Mouse (Mus musculus) liver, embryonic 13.5 days (tissue): ENCODE results near the gene Dlg2. TPM values are rescaled to one million over a fixed set of nuclear protein-coding genes. Genes with fewer than 3 reads are reported as not detected.

Experiments
- ATAC-seq: fragments of 200-750 bp; cut with Nextera tagmentation; 2 replicates; pipeline ENCODE4 v1.8.0; 2017; ENCODE audit warnings: low read depth, mild to moderate bottlenecking, moderate number of reproducible peaks, moderate library complexity
- DNase-seq: peaks from one replicate; pipeline ENCODE4 v3.0.0; 2022
- H3K27ac ChIP-seq: fragments of 300-500 bp; sonication (generic); 2 replicates; pipeline ENCODE4 v1.5.1; 2015; ENCODE audit warnings: moderate library complexity, mild to moderate bottlenecking, inconsistent platforms
- H3K27me3 ChIP-seq: fragments of 300-500 bp; sonication (generic); 2 replicates; pipeline ENCODE4 v1.6.1; 2015; ENCODE audit warnings: mild to moderate bottlenecking, inconsistent platforms
- H3K36me3 ChIP-seq: fragments of 300-500 bp; sonication (generic); 2 replicates; pipeline ENCODE4 v1.6.1; 2015; ENCODE audit warnings: mild to moderate bottlenecking, inconsistent platforms
- H3K4me1 ChIP-seq: fragments of 300-500 bp; sonication (generic); replicated peaks from 2 replicates; pipeline ENCODE4 v1.6.1; 2015; ENCODE audit warnings: inconsistent platforms
- H3K4me2 ChIP-seq: fragments of 300-500 bp; sonication (generic); 2 replicates; pipeline ENCODE4 v1.6.1; 2015; ENCODE audit warnings: inconsistent platforms, mild to moderate bottlenecking, moderate library complexity
- H3K4me3 ChIP-seq: fragments of 300-500 bp; sonication (generic); replicated peaks from 2 replicates; pipeline ENCODE4 v1.5.1; 2015; ENCODE audit warnings: mild to moderate bottlenecking, inconsistent platforms
- H3K9ac ChIP-seq: fragments of 300-500 bp; sonication (generic); 2 replicates; pipeline ENCODE4 v1.6.1; 2015; ENCODE audit warnings: mild to moderate bottlenecking, inconsistent platforms
- H3K9me3 ChIP-seq: fragments of 300-500 bp; sonication (generic); replicated peaks from 2 replicates; pipeline ENCODE4 v1.6.1; 2016; ENCODE audit warnings: inconsistent platforms
- WGBS: fragments of 180-500 bp; shearing (Covaris S2); methylation state at CpG from one replicate; pipeline ENCODE4 v1.1.7; 2015; ENCODE audit not compliant: insufficient replicate concordance; 5-methylcytosine and 5-hydroxymethylcytosine counted together
- polyA plus RNA-seq: library from polyadenylated mRNA; unstranded; fragments of >200 nt; fragmentation: Nextera tagmentation; extraction: Ambion mirVana; gene quantifications from 2 replicates; pipeline ENCODE4 v1.2.1, GENCODE M21; 2015

The Dlg2 gene
- polyA plus RNA-seq, 1 experiment from 2014 or later: 0.52 TPM

DNA sequence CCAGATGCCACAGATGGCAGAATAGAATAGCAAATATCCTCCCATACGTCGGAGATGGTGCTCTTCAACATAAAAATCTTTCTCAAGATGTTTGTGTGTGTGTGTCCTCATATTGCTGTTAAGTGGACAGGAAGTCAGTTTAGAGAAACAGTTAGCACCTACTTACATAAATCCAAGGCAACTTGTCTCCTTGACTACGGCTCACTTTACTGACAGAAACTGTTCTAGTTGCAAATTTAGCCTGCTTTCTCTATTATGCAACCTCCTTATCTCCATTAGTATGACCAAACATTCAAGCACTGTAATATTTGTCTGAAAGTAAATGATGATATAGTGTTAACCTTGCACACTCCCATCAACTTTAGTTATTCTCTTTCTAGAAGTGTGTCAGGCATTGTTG, 905.8 kb downstream of the Dlg2 start:
- Histone ChIP-seq H3K4me1 (no peaks in the 10 kb centered on the region), H3K9ac (no peak overlapping the region), H3K27ac (no peak overlapping the region), H3K27me3 (no peaks in the 10 kb centered on the region), H3K4me3 (no peak overlapping the region), H3K4me2 (no peak overlapping the region), H3K36me3 (no peaks in the 10 kb centered on the region), H3K9me3 (no peaks in the 10 kb centered on the region)
- DNase-seq (no peak), ATAC-seq (no peak)
- 61% methylated on average over 3 of the region's 3 CpGs for WGBS

- Histone ChIP-seq H3K27ac (no peak overlapping the region), H3K27me3 (no peaks in the 10 kb centered on the region), H3K36me3 (no peaks in the 10 kb centered on the region), H3K9me3 (no peaks in the 10 kb centered on the region), H3K4me2 (no peak overlapping the region), H3K9ac (no peak overlapping the region), H3K4me3 (no peak overlapping the region), H3K4me1 (no peaks in the 10 kb centered on the region)
- no peak for ATAC-seq
- 23% methylated on average over 1 of the region's 1 CpGs for WGBS
- DNase-seq: no peak
These were observed 907.4 kb downstream of the Dlg2 start for GRCm38 (mm10) chr7:91383873-91384272.

DNA sequence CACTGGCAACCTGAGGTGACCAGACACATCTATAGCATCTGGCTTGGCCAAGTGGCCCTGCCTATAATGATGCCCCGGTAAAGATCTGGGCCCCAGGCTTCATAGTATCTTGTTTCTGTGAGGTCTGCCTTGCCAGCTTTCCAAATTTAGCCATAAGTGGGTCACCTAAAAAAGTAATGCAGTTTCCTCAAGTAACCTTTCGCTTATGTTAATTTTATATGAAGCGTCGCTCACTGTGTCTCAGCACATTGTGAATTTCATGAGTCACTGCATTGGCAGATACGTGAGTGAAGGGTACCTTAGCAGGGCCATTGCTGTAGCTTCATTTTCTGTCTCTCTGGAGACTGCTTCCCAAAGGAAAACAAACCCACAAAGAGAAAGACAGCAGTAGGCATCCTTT, 912.8 kb downstream of the Dlg2 start:
- no peaks in the 10 kb centered on the region for H3K4me1 ChIP-seq
- H3K9ac ChIP-seq: no peak overlapping the region
- no peaks in the 10 kb centered on the region for H3K27me3 ChIP-seq
- 68% methylated on average over 5 of the region's 5 CpGs for WGBS
- H3K27ac ChIP-seq: no peak overlapping the region
- no peak overlapping the region for H3K4me2 ChIP-seq
- ATAC-seq (no peak), DNase-seq (no peak)
- H3K9me3 ChIP-seq: no peaks in the 10 kb centered on the region
- H3K4me3 ChIP-seq: no peak overlapping the region
- no peaks in the 10 kb centered on the region for H3K36me3 ChIP-seq

DNA sequence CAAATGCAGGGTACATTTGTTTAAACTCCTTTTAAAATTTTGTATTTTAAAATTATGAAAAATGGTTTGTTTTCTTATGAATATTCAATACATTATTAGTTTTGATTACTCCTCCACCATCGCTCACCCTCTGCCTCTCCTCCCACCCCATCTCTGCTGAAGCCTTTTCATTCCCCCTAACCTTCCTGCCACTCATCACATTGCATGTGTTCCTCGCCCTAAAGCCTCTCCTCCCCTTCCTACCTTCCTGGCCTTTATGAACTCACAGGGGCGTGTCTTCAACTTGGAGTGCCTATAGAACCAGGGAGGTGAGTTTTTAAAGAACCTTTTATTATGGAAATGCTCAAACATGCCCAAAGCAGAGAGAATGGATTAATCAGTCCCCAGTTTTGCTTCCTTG, 921.4 kb downstream of the Dlg2 start:
- H3K27me3 ChIP-seq: no peaks in the 10 kb centered on the region
- ATAC-seq: no peak
- no peak for DNase-seq
- H3K27ac ChIP-seq: no peak overlapping the region
- H3K4me3 ChIP-seq: no peak overlapping the region
- no peaks in the 10 kb centered on the region for H3K4me1 ChIP-seq
- H3K9me3 ChIP-seq: no peaks in the 10 kb centered on the region
- H3K4me2 ChIP-seq: no peak overlapping the region
- WGBS: 38% methylated on average over 3 of the region's 3 CpGs
- no peak overlapping the region for H3K9ac ChIP-seq
- H3K36me3 ChIP-seq: no peaks in the 10 kb centered on the region

- DNase-seq (no peak), ATAC-seq (no peak)
- Histone ChIP-seq H3K9me3 (no peaks in the 10 kb centered on the region), H3K4me3 (no peak overlapping the region), H3K27ac (no peak overlapping the region), H3K36me3 (no peaks in the 10 kb centered on the region), H3K4me2 (no peak overlapping the region), H3K4me1 (no peaks in the 10 kb centered on the region), H3K27me3 (no peaks in the 10 kb centered on the region), H3K9ac (no peak overlapping the region)
- WGBS: 59% methylated on average over 5 of the region's 5 CpGs
These were observed 935.6 kb downstream of the Dlg2 start for GRCm38 (mm10) chr7:91412109-91412508.

DNA sequence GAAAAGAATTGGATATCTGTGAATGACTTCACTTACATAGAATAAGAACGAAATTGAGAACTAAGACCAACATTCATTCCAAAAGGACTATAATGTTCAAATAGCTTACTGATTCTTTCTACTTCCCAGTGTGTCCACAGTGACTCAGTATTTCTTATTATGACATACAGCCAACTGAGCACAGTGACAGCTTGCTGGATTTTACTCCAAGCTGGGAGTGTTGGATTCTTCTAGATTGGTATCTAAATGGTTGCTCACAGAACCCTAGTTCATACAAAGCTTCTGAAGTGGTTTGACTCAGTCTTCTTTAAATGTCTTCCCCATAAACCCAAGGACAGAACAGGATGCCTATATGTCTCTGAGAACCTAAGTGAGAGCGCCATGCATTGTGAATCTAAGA, 937.7 kb downstream of the Dlg2 start:
- Histone ChIP-seq H3K4me1 (no peaks in the 10 kb centered on the region), H3K4me3 (no peak overlapping the region), H3K27ac (no peak overlapping the region), H3K36me3 (no peaks in the 10 kb centered on the region), H3K9me3 (no peaks in the 10 kb centered on the region), H3K27me3 (no peaks in the 10 kb centered on the region), H3K9ac (no peak overlapping the region), H3K4me2 (no peak overlapping the region)
- DNase-seq: no peak
- ATAC-seq: no peak
- 51% methylated on average over 2 of the region's 2 CpGs for WGBS

GRCm38 (mm10) chr7:91414749-91415148, 938.3 kb downstream of the Dlg2 start:
- no peak overlapping the region for H3K9ac ChIP-seq
- H3K27ac ChIP-seq: no peak overlapping the region
- 51% methylated on average over 2 of the region's 2 CpGs for WGBS
- DNase-seq (no peak), ATAC-seq (no peak)
- H3K27me3 ChIP-seq: no peaks in the 10 kb centered on the region
- H3K4me2 ChIP-seq: no peak overlapping the region
- no peak overlapping the region for H3K4me3 ChIP-seq
- no peaks in the 10 kb centered on the region for H3K4me1 ChIP-seq
- H3K9me3 ChIP-seq: no peaks in the 10 kb centered on the region
- no peaks in the 10 kb centered on the region for H3K36me3 ChIP-seq

GRCm38 (mm10) chr7:91420215-91420614, 943.7 kb downstream of the Dlg2 start:
- no peak overlapping the region for H3K4me3 ChIP-seq
- no peak for DNase-seq
- ATAC-seq: no peak
- H3K27me3 ChIP-seq: no peaks in the 10 kb centered on the region
- no peaks in the 10 kb centered on the region for H3K4me1 ChIP-seq
- H3K9ac ChIP-seq: no peak overlapping the region
- no peak overlapping the region for H3K4me2 ChIP-seq
- H3K36me3 ChIP-seq: no peaks in the 10 kb centered on the region
- H3K27ac ChIP-seq: no peak overlapping the region
- 54% methylated on average over 4 of the region's 4 CpGs for WGBS
- no peaks in the 10 kb centered on the region for H3K9me3 ChIP-seq

DNA sequence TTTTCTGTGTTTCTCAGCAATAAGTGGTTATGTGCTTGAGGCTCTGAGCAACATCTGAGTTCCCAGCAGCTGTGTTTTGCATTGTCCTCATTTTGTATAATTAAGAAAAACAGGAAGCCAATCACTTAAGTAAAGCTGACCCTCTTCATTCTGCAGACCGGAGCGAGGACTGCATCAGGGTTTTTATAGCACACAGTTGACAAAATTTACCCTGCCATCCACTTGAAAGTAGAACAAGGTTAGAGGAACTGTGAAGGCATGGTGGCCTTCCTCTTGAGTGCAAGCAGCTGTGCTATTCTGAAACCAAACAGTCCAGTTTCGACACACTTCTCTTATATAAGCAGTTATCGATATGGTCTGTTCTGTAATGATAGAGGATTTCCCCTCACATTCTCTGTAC, 947.3 kb downstream of the Dlg2 start:
- no peak overlapping the region for H3K9ac ChIP-seq
- no peaks in the 10 kb centered on the region for H3K27me3 ChIP-seq
- ATAC-seq (no peak), DNase-seq (no peak)
- H3K27ac ChIP-seq: no peak overlapping the region
- no peak overlapping the region for H3K4me3 ChIP-seq
- H3K36me3 ChIP-seq: no peaks in the 10 kb centered on the region
- no peak overlapping the region for H3K4me2 ChIP-seq
- H3K9me3 ChIP-seq: no peaks in the 10 kb centered on the region
- no peaks in the 10 kb centered on the region for H3K4me1 ChIP-seq
- WGBS: 72% methylated on average over 4 of the region's 4 CpGs

DNA sequence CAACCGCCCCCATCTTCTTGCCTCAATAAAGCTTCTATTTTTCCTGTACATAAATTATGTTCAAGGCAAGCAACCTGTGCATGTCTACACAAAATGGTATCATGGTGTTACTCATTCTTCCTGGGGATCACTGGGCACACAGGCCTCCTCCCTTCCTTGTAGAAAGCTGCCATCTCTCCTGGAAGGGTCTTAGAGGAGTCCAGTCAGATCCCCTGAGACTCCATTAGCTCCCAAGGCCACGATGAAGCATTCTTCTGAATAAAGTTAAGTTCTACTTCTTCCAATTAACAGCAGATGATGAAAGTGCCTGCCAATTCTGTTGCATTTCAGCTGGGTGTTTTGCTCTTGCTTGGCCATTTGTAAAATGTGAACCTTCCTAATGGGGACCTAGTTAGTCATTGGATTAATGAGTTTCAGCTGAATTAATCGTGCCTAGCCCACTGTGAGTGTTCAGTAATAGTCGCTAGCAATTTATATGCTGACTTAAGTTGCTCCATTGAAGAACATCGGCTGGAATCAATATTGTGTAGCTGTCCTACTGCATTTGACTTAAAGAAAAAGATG, 953.3 kb downstream of the Dlg2 start:
- H3K9ac ChIP-seq: no peak overlapping the region
- no peak for ATAC-seq
- no peak overlapping the region for H3K27ac ChIP-seq
- H3K36me3 ChIP-seq: no peaks in the 10 kb centered on the region
- no peak overlapping the region for H3K4me3 ChIP-seq
- 62% methylated on average over 5 of the region's 5 CpGs for WGBS
- DNase-seq: no peak
- H3K4me2 ChIP-seq: no peak overlapping the region
- H3K4me1 ChIP-seq: no peaks in the 10 kb centered on the region
- no peaks in the 10 kb centered on the region for H3K9me3 ChIP-seq
- no peaks in the 10 kb centered on the region for H3K27me3 ChIP-seq

DNA sequence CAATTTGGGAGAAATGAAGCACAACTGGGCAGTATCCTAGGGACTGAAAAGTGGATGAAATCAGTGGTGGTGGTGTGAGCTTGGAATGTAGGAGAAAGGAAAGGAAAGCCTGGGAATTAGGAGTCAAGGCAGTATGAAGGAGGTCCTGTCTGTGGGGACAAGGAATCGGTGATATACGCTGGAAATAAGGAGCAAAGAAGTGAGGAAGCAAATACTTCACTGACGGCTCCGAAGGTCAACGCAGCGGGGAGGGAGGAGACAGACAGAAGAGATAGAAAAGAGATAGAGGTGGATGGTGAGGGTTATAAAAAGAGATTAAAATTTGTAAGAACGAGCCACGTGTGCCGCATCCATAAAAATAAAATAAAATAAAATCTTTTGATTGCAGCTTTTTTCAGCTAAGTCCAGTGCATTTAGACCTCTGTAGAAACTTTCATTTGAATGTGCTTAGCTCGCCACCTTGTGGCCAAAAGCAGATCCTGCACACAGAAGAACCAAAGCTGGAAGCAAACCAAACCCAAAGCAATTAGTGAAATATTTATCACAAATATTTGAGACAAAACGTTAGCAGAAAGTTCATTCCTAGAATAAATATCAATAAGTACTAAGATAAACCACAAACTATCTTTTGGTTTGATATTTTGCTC, 955.2 kb downstream of the Dlg2 start:
- Histone ChIP-seq H3K27me3 (no peaks in the 10 kb centered on the region), H3K9ac (no peak overlapping the region), H3K4me2 (no peak overlapping the region), H3K4me1 (no peaks in the 10 kb centered on the region), H3K36me3 (no peaks in the 10 kb centered on the region), H3K27ac (no peak overlapping the region), H3K4me3 (no peak overlapping the region), H3K9me3 (no peaks in the 10 kb centered on the region)
- WGBS: 43% methylated on average over 11 of the region's 11 CpGs
- DNase-seq (no peak), ATAC-seq (no peak)

DNA sequence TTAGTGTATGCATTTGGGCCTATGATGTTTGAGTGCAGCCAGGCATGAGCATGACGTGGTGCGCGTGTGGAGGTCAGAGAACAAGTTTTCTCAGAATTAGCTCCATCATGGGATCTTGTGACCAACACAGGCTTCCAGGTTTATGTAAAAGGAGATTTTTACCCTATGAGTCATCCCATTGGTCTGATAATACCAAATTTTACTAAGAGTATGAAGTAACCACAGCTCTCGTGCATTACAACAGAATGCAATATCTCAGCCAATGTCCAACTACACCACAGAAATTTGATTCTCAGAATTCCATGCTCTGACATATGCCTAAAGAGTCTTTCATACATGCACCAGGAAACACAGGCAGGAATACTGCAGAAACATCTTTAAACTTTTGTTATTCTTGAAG, 956.1 kb downstream of the Dlg2 start:
- no peak for ATAC-seq
- H3K9ac ChIP-seq: no peak overlapping the region
- no peaks in the 10 kb centered on the region for H3K36me3 ChIP-seq
- no peaks in the 10 kb centered on the region for H3K9me3 ChIP-seq
- WGBS: 86% methylated on average over 4 of the region's 4 CpGs
- no peaks in the 10 kb centered on the region for H3K4me1 ChIP-seq
- no peaks in the 10 kb centered on the region for H3K27me3 ChIP-seq
- H3K4me2 ChIP-seq: no peak overlapping the region
- DNase-seq: no peak
- no peak overlapping the region for H3K4me3 ChIP-seq
- H3K27ac ChIP-seq: no peak overlapping the region
